Mouse (Mus musculus): ENCODE results near the gene Cttnbp2nl. TPM values are rescaled to one million over a fixed set of nuclear protein-coding genes. Genes with fewer than 3 reads are reported as not detected.

The Cttnbp2nl gene
- total and polyA plus RNA-seq, 2 experiments from 2014 or later = 34.1 to 45.7 TPM

GRCm38 (mm10) chr3:105016204-105016603 lies 36.7 kb downstream of the Cttnbp2nl start:
- Histone ChIP-seq H3K27ac (ENCODE audit: low read depth, low read length) (no peak overlapping the region), H3K9me3 (ENCODE audit: low read length) (no peaks in the 10 kb centered on the region), H3K9ac (replicated peaks; ENCODE audit: low read length, poor library complexity, severe bottlenecking) (no peak overlapping the region), H3K36me3 (ENCODE audit: insufficient read depth, low read length) (0 out of 2 replicates have a peak, but pooled peaks cover 11% of the 10 kb centered on the region), H3K27me3 (ENCODE audit: insufficient read depth, low read length) (no peaks in the 10 kb centered on the region), H3K4me2 (ENCODE audit: low read depth, low read length, poor library complexity, severe bottlenecking) (no peak overlapping the region), H3K4me3 (ENCODE audit: low read depth, low read length) (no peak overlapping the region), H3K4me1 (ENCODE audit: insufficient read depth, low read length) (no peaks in the 10 kb centered on the region)
- no peak for ATAC-seq (ENCODE audit: low FRiP score)
- no peak for DNase-seq (ENCODE audit: low spot score)
- no peak for TF ChIP-seq CTCF (IDR thresholded peaks at IDR 0.05)
- 84% methylated on average over 7 of the region's 7 CpGs for WGBS

- no peaks in the 10 kb centered on the region for H3K27me3 ChIP-seq (ENCODE audit: insufficient read depth, low read length)
- no peaks in the 10 kb centered on the region for H3K9me3 ChIP-seq (ENCODE audit: low read length)
- H3K4me1 ChIP-seq (ENCODE audit: insufficient read depth, low read length) = no peaks in the 10 kb centered on the region
- H3K9ac ChIP-seq (replicated peaks; ENCODE audit: low read length, poor library complexity, severe bottlenecking) = no peak overlapping the region
- whole genome bisulfite sequencing = 85% methylated on average over 2 of the region's 2 CpGs
- ATAC-seq (ENCODE audit: low FRiP score) (no peak), DNase-seq (ENCODE audit: low spot score) (no peak)
- H3K27ac ChIP-seq (ENCODE audit: low read depth, low read length) = no peak overlapping the region
- no peak overlapping the region for H3K4me3 ChIP-seq (ENCODE audit: low read depth, low read length)
- H3K36me3 ChIP-seq (ENCODE audit: insufficient read depth, low read length) = peaks cover 24% of the 10 kb centered on the region
- no peak for TF ChIP-seq CTCF (IDR thresholded peaks at IDR 0.05)
- no peak overlapping the region for H3K4me2 ChIP-seq (ENCODE audit: low read depth, low read length, poor library complexity, severe bottlenecking)
Measured at GRCm38 (mm10) chr3:105014908-105015307, 38.0 kb downstream of the Cttnbp2nl start.

- Histone ChIP-seq H3K27me3 (ENCODE audit: insufficient read depth, low read length) (no peaks in the 10 kb centered on the region), H3K36me3 (ENCODE audit: insufficient read depth, low read length) (peaks cover 27% of the 10 kb centered on the region), H3K9me3 (ENCODE audit: low read length) (no peaks in the 10 kb centered on the region), H3K4me2 (ENCODE audit: low read depth, low read length, poor library complexity, severe bottlenecking) (no peak overlapping the region), H3K4me1 (ENCODE audit: insufficient read depth, low read length) (no peaks in the 10 kb centered on the region), H3K4me3 (ENCODE audit: low read depth, low read length) (no peak overlapping the region), H3K9ac (replicated peaks; ENCODE audit: low read length, poor library complexity, severe bottlenecking) (no peak overlapping the region), H3K27ac (ENCODE audit: low read depth, low read length) (no peak overlapping the region)
- DNase-seq (ENCODE audit: low spot score) = no peak
- no peak for ATAC-seq (ENCODE audit: low FRiP score)
- no peak for TF ChIP-seq CTCF (IDR thresholded peaks at IDR 0.05)
- WGBS = 85% methylated on average over 7 of the region's 7 CpGs
Measured at GRCm38 (mm10) chr3:105012696-105013313, 40.1 kb downstream of the Cttnbp2nl start.

- ATAC-seq (ENCODE audit: low FRiP score) (no peak), DNase-seq (ENCODE audit: low spot score) (no peak)
- no peak overlapping the region for H3K27ac ChIP-seq (ENCODE audit: low read depth, low read length)
- H3K4me1 ChIP-seq (ENCODE audit: insufficient read depth, low read length) = no peaks in the 10 kb centered on the region
- H3K4me2 ChIP-seq (ENCODE audit: low read depth, low read length, poor library complexity, severe bottlenecking) = no peak overlapping the region
- H3K9me3 ChIP-seq (ENCODE audit: low read length) = no peaks in the 10 kb centered on the region
- H3K27me3 ChIP-seq (ENCODE audit: insufficient read depth, low read length) = no peaks in the 10 kb centered on the region
- H3K4me3 ChIP-seq (ENCODE audit: low read depth, low read length) = no peak overlapping the region
- 83% methylated on average over 5 of the region's 5 CpGs for WGBS
- H3K9ac ChIP-seq (replicated peaks; ENCODE audit: low read length, poor library complexity, severe bottlenecking) = no peak overlapping the region
- peaks cover 32% of the 10 kb centered on the region for H3K36me3 ChIP-seq (ENCODE audit: insufficient read depth, low read length)
- TF ChIP-seq CTCF (IDR thresholded peaks at IDR 0.05) = no peak
Measured at GRCm38 (mm10) chr3:105011883-105012282, 41.1 kb downstream of the Cttnbp2nl start.

- no peaks in the 10 kb centered on the region for H3K27me3 ChIP-seq (ENCODE audit: insufficient read depth, low read length)
- 93% methylated on average over 11 of the region's 11 CpGs for WGBS
- DNase-seq (ENCODE audit: low spot score) = no peak
Measured at GRCm38 (mm10) chr3:105010681-105011339, 42.1 kb downstream of the Cttnbp2nl start.

GRCm38 (mm10) chr3:105008070-105008469 lies 44.9 kb downstream of the Cttnbp2nl start:
- Histone ChIP-seq H3K36me3 (ENCODE audit: insufficient read depth, low read length) (peaks cover 52% of the 10 kb centered on the region), H3K4me3 (ENCODE audit: low read depth, low read length) (no peak overlapping the region), H3K27ac (ENCODE audit: low read depth, low read length) (no peak overlapping the region), H3K27me3 (ENCODE audit: insufficient read depth, low read length) (no peaks in the 10 kb centered on the region), H3K9ac (replicated peaks; ENCODE audit: low read length, poor library complexity, severe bottlenecking) (no peak overlapping the region), H3K4me2 (ENCODE audit: low read depth, low read length, poor library complexity, severe bottlenecking) (no peak overlapping the region), H3K4me1 (ENCODE audit: insufficient read depth, low read length) (no peaks in the 10 kb centered on the region), H3K9me3 (ENCODE audit: low read length) (no peaks in the 10 kb centered on the region)
- WGBS = 91% methylated on average over 9 of the region's 9 CpGs
- no peak for ATAC-seq (ENCODE audit: low FRiP score)
- TF ChIP-seq CTCF (IDR thresholded peaks at IDR 0.05) = no peak
- no peak for DNase-seq (ENCODE audit: low spot score)

More at GRCm38 (mm10) chr3:105010681-105011339, 42.1 kb downstream of the Cttnbp2nl start:
- H3K27ac ChIP-seq (ENCODE audit: low read depth, low read length) = no peak overlapping the region
- no peak overlapping the region for H3K9ac ChIP-seq (replicated peaks; ENCODE audit: low read length, poor library complexity, severe bottlenecking)
- H3K9me3 ChIP-seq (ENCODE audit: low read length) = no peaks in the 10 kb centered on the region
- H3K4me1 ChIP-seq (ENCODE audit: insufficient read depth, low read length) = no peaks in the 10 kb centered on the region
- no peak overlapping the region for H3K4me3 ChIP-seq (ENCODE audit: low read depth, low read length)
- H3K36me3 ChIP-seq (ENCODE audit: insufficient read depth, low read length) = peaks cover 39% of the 10 kb centered on the region
- TF ChIP-seq CTCF (IDR thresholded peaks at IDR 0.05) = no peak
- H3K4me2 ChIP-seq (ENCODE audit: low read depth, low read length, poor library complexity, severe bottlenecking) = no peak overlapping the region
- no peak for ATAC-seq (ENCODE audit: low FRiP score)
